Comparison of ENCODE assay signal across 8 mouse cellular contexts in the genomic region with DNA sequence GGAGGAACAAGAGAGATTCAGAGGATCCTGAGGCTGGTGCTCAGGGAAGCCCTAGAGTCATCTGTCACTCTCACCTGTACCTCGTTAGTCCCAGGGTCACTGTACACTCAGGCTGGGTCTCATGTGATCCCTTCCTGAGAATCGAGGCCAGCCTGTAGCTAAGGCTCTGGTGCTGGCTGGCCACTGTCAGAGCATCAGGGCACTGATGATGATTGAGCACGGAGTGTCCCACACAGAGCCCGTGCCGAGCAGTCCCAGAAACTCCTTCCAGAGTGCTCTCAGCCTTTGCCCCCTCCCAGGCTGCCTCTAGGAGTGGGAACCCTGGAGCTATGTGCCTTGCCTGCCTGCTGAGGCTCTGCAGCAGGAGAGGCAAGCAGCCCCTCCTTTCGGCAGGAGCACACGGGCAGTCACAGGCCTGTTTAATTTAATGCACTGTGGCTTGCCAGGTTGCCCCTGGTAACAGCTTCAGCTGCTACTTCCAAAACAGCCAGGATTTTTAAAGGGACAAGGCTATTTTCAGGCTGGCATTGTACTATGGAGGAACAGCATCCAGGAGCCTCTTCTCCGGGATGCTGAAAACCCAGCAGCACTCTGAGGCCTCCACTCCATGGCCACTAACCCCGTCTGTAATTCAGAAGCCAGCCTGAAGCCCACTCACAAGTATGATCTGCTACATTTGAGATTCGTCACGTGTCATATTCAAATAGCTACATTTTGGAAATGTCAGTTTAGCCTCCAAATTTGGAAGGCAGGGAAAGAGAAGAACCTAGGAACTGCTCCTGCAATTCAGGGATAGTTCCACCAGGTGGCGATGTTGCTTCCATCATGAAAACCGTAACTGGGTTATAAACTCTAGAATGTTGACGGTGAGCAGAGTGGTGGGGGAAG. TPM values are rescaled to one million over a fixed set of nuclear protein-coding genes. Genes with fewer than 3 reads are reported as not detected.
DNase-seq lines count a peak whose midpoint lies in the region; ATAC-seq and TF ChIP-seq lines count a peak whose summit lies in the region.

No protein-coding gene starts in this region.

- H3K27me3 ChIP-seq in forebrain, embryonic 14.5 days (replicated peaks; ENCODE audit: control insufficient read depth, insufficient read depth, low read length) = no peaks in the 10 kb centered on the region
- H3K27me3 ChIP-seq in intestine, embryonic 14.5 days (replicated peaks; ENCODE audit: control insufficient read depth, insufficient read depth, low read length) = no peaks in the 10 kb centered on the region
- H3K27me3 ChIP-seq in midbrain, postnatal 0 days (ENCODE audit: insufficient read depth, low read length) = no peaks in the 10 kb centered on the region
- H3K27me3 ChIP-seq in stomach, embryonic 16.5 days (ENCODE audit: control insufficient read depth, insufficient read depth, low read length) = no peaks in the 10 kb centered on the region

- H3K4me2 ChIP-seq in forebrain, embryonic 14.5 days (ENCODE audit: low read length) = no peak overlapping the region
- no peak overlapping the region for H3K4me2 ChIP-seq in intestine, embryonic 14.5 days (ENCODE audit: low read length)
- H3K4me2 ChIP-seq in midbrain, postnatal 0 days (ENCODE audit: low read depth, low read length, poor library complexity, severe bottlenecking) = peak overlapping the region; percentile 20; the same call in 1 of the 2 replicates
- no peak overlapping the region for H3K4me2 ChIP-seq in stomach, embryonic 16.5 days (ENCODE audit: low read depth, low read length)

- peaks cover 13% of the 10 kb centered on the region for H3K4me1 ChIP-seq in forebrain, embryonic 14.5 days (ENCODE audit: control insufficient read depth, insufficient read depth, low read length)
- peaks cover 31% of the 10 kb centered on the region for H3K4me1 ChIP-seq in intestine, embryonic 14.5 days (replicated peaks; ENCODE audit: control insufficient read depth, insufficient read depth, low read length)
- peaks cover 36% of the 10 kb centered on the region for H3K4me1 ChIP-seq in midbrain, postnatal 0 days (ENCODE audit: insufficient read depth, low read length)
- H3K4me1 ChIP-seq in stomach, embryonic 16.5 days (ENCODE audit: control insufficient read depth, insufficient read depth, low read length) = peaks cover 33% of the 10 kb centered on the region

- TF ChIP-seq CTCF in midbrain, postnatal 0 days (IDR thresholded peaks at IDR 0.05) = peak; percentile 94

- H3K27ac ChIP-seq in forebrain, embryonic 14.5 days (ENCODE audit: low read depth, low read length) = peak overlapping the region; percentile 35; the same call in 1 of the 2 replicates
- 0 out of 2 replicates have a peak overlapping the region, but pooled peaks have one; percentile 38 for H3K27ac ChIP-seq in intestine, embryonic 14.5 days (ENCODE audit: low read depth)
- peak overlapping the region; percentile 90 for H3K27ac ChIP-seq in midbrain, postnatal 0 days (ENCODE audit: low read depth, low read length)
- H3K27ac ChIP-seq in stomach, embryonic 16.5 days (ENCODE audit: low read length) = peak overlapping the region; percentile 62

- DNase-seq in ovary, postnatal 14 days (ENCODE audit: low spot score) = peak; percentile 32
- DNase-seq in ovary, postnatal 10 days (ENCODE audit: low spot score) = no peak
- DNase-seq in forebrain, embryonic 14.5 days (ENCODE audit: low spot score) = peak; percentile 90
- DNase-seq in intestine, embryonic 14.5 days (ENCODE audit: low spot score) = peak; percentile 84
- peak; percentile 90 to 96 for DNase-seq in left cerebral cortex, postnatal 25 days (ENCODE audit: low spot score in 2 of 2)
- DNase-seq in midbrain, postnatal 0 days (ENCODE audit: low spot score) = peak; percentile 96

- intact Hi-C loops in left cerebral cortex, postnatal 25 days (cut with DNase I) = loop anchor here (1.0 kb wide), 2 partner anchors 74 to 78 kb away; no protein-coding TSS in a partner anchor

- no peak overlapping the region for H3K4me3 ChIP-seq in forebrain, embryonic 14.5 days (ENCODE audit: low read depth, low read length)
- no peak overlapping the region for H3K4me3 ChIP-seq in intestine, embryonic 14.5 days (ENCODE audit: low read depth, low read length)
- no peak overlapping the region for H3K4me3 ChIP-seq in midbrain, postnatal 0 days (ENCODE audit: low read depth, low read length)
- H3K4me3 ChIP-seq in stomach, embryonic 16.5 days (replicated peaks; ENCODE audit: low read length) = no peak overlapping the region

- H3K36me3 ChIP-seq in forebrain, embryonic 14.5 days (ENCODE audit: control insufficient read depth, insufficient read depth, low read length) = no peaks in the 10 kb centered on the region
- H3K36me3 ChIP-seq in intestine, embryonic 14.5 days (ENCODE audit: control insufficient read depth, insufficient read depth, low read length) = no peaks in the 10 kb centered on the region
- no peaks in the 10 kb centered on the region for H3K36me3 ChIP-seq in midbrain, postnatal 0 days (ENCODE audit: insufficient read depth, low read length)
- H3K36me3 ChIP-seq in stomach, embryonic 16.5 days (ENCODE audit: control insufficient read depth, insufficient read depth, low read length) = no peaks in the 10 kb centered on the region

- peak; percentile 76 for ATAC-seq in cerebellum, adult (ENCODE audit: insufficient number of reproducible peaks, low FRiP score, low TSS enrichment)
- peak; percentile 89 for ATAC-seq in forebrain, embryonic 14.5 days
- peak; percentile 24; the same call in 1 of the 2 replicates for ATAC-seq in intestine, embryonic 14.5 days (replicated peaks; ENCODE audit: low FRiP score, low TSS enrichment, low read depth)
- ATAC-seq in midbrain, postnatal 0 days (ENCODE audit: low FRiP score) = peak; percentile 82
- peak; percentile 34; the same call in 1 of the 2 replicates for ATAC-seq in stomach, embryonic 16.5 days (ENCODE audit: insufficient read depth, low FRiP score)

- 27% methylated on average over 14 of the region's 14 CpGs for WGBS in forebrain, embryonic 14.5 days
- 19% methylated on average over 14 of the region's 14 CpGs for WGBS in intestine, embryonic 14.5 days
- 7% methylated on average over 14 of the region's 14 CpGs for WGBS in midbrain, postnatal 0 days
- WGBS in stomach, embryonic 16.5 days = 24% methylated on average over 14 of the region's 14 CpGs

- H3K9me3 ChIP-seq in forebrain, embryonic 14.5 days (replicated peaks; ENCODE audit: control insufficient read depth, low read length) = no peaks in the 10 kb centered on the region
- H3K9me3 ChIP-seq in intestine, embryonic 14.5 days (ENCODE audit: control insufficient read depth, low read length) = no peaks in the 10 kb centered on the region
- no peaks in the 10 kb centered on the region for H3K9me3 ChIP-seq in midbrain, postnatal 0 days (ENCODE audit: low read length)
- H3K9me3 ChIP-seq in stomach, embryonic 16.5 days (replicated peaks; ENCODE audit: control insufficient read depth, low read length) = no peaks in the 10 kb centered on the region

- peak overlapping the region; percentile 4; the same call in 1 of the 2 replicates for H3K9ac ChIP-seq in forebrain, embryonic 14.5 days (ENCODE audit: low read length)
- no peak overlapping the region for H3K9ac ChIP-seq in intestine, embryonic 14.5 days (ENCODE audit: low read length)
- 0 out of 2 replicates have a peak overlapping the region, but pooled peaks have one; percentile 33 for H3K9ac ChIP-seq in midbrain, postnatal 0 days (replicated peaks; ENCODE audit: low read length, poor library complexity, severe bottlenecking)
- H3K9ac ChIP-seq in stomach, embryonic 16.5 days (ENCODE audit: low read length) = 0 out of 2 replicates have a peak overlapping the region, but pooled peaks have one; percentile 4

RNA-seq across cellular contexts. Expression of a gene that starts 8.3 kb away (rescaled TPM):
- 0.46 and 0.53 TPM in 2 replicates for polyA plus RNA-seq in forebrain, embryonic 14.5 days (2014; fragmentation: Nextera tagmentation; extraction: Ambion mirVana)
- 1.1 and 2.0 TPM in 2 replicates for polyA plus RNA-seq in intestine, embryonic 14.5 days (2014; fragmentation: Nextera tagmentation; extraction: Ambion mirVana)
- total RNA-seq in left cerebral cortex, postnatal 25 days (2021) = 1 to 10 TPM; 1.1 to 1.4 TPM
- total RNA-seq in midbrain, postnatal 0 days (2014; rRNA removed) = 4.1 and 4.6 TPM in 2 replicates
- 4.1 and 4.7 TPM in 2 replicates for polyA plus RNA-seq in midbrain, postnatal 0 days (2015; fragmentation: Nextera tagmentation; extraction: Ambion mirVana)
- 12.6 and 15.3 TPM in 2 replicates for polyA plus RNA-seq in stomach, embryonic 16.5 days (2015; fragmentation: Nextera tagmentation; extraction: Ambion mirVana)

RNA-seq across cellular contexts. Expression of a gene that starts 13.5 kb away (rescaled TPM):
- not detected in 2 replicates for polyA plus RNA-seq in forebrain, embryonic 14.5 days (2014; fragmentation: Nextera tagmentation; extraction: Ambion mirVana)
- polyA plus RNA-seq in intestine, embryonic 14.5 days (2014; fragmentation: Nextera tagmentation; extraction: Ambion mirVana) = 0.39 TPM in 1 of 2 replicates, not detected in the other
- not detected for total RNA-seq in left cerebral cortex, postnatal 25 days (2021)
- total RNA-seq in midbrain, postnatal 0 days (2014; rRNA removed) = not detected in 2 replicates
- not detected in 2 replicates for polyA plus RNA-seq in midbrain, postnatal 0 days (2015; fragmentation: Nextera tagmentation; extraction: Ambion mirVana)
- not detected in 2 replicates for polyA plus RNA-seq in stomach, embryonic 16.5 days (2015; fragmentation: Nextera tagmentation; extraction: Ambion mirVana)

RNA-seq across cellular contexts. Expression of a gene that starts 20.3 kb away (rescaled TPM):
- 11.7 and 12.7 TPM in 2 replicates for polyA plus RNA-seq in forebrain, embryonic 14.5 days (2014; fragmentation: Nextera tagmentation; extraction: Ambion mirVana)
- 17.2 and 17.9 TPM in 2 replicates for polyA plus RNA-seq in intestine, embryonic 14.5 days (2014; fragmentation: Nextera tagmentation; extraction: Ambion mirVana)
- 1 to 10 TPM; 6.3 to 7.1 TPM for total RNA-seq in left cerebral cortex, postnatal 25 days (2021)
- 5.9 and 10.3 TPM in 2 replicates for total RNA-seq in midbrain, postnatal 0 days (2014; rRNA removed)
- 7.0 and 7.4 TPM in 2 replicates for polyA plus RNA-seq in midbrain, postnatal 0 days (2015; fragmentation: Nextera tagmentation; extraction: Ambion mirVana)
- polyA plus RNA-seq in stomach, embryonic 16.5 days (2015; fragmentation: Nextera tagmentation; extraction: Ambion mirVana) = 12.8 and 13.8 TPM in 2 replicates

RNA-seq across cellular contexts. Expression of a gene that starts 48.2 kb away (rescaled TPM):
- 106 and 107 TPM in 2 replicates for polyA plus RNA-seq in forebrain, embryonic 14.5 days (2014; fragmentation: Nextera tagmentation; extraction: Ambion mirVana)
- polyA plus RNA-seq in intestine, embryonic 14.5 days (2014; fragmentation: Nextera tagmentation; extraction: Ambion mirVana) = 82.0 and 83.1 TPM in 2 replicates
- total RNA-seq in left cerebral cortex, postnatal 25 days (2021) = 10 to 100 TPM; 40.1 to 41.6 TPM
- 121 and 127 TPM in 2 replicates for total RNA-seq in midbrain, postnatal 0 days (2014; rRNA removed)
- polyA plus RNA-seq in midbrain, postnatal 0 days (2015; fragmentation: Nextera tagmentation; extraction: Ambion mirVana) = 93.2 and 111 TPM in 2 replicates
- 82.7 and 83.3 TPM in 2 replicates for polyA plus RNA-seq in stomach, embryonic 16.5 days (2015; fragmentation: Nextera tagmentation; extraction: Ambion mirVana)

Comparison
In these comparisons a context has a peak if more than half of its experiments do, and no peak if none do; other contexts are left out.
1. ATAC-seq: peak in every context shown above with its lines; median percentile 89 in forebrain, embryonic 14.5 days; 82 in midbrain, postnatal 0 days; 76 in cerebellum, adult; 34 in stomach, embryonic 16.5 days; 24 in intestine, embryonic 14.5 days.
2. H3K27ac ChIP-seq: peak in every context shown above with its lines; median percentile 90 in midbrain, postnatal 0 days; 62 in stomach, embryonic 16.5 days; 38 in intestine, embryonic 14.5 days; 35 in forebrain, embryonic 14.5 days.